Mouse (Mus musculus) erythroblast, embryonic 14.5 days (primary cell): Measurements from ENCODE around the gene Vsig10.

Experiments used
- GATA1 ChIP-seq: IDR thresholded peaks from 2 replicates; pipeline ENCODE4 v1.6.1; 2012; ENCODE audit warnings: low read length, inconsistent platforms, mixed read lengths
- TAL1 ChIP-seq: IDR thresholded peaks from 3 replicates; pipeline ENCODE4 v1.6.1; 2012; ENCODE audit warnings: low read length, inconsistent platforms, mixed read lengths

GRCm38 (mm10) chr5:117358725-117359124 lies 39.8 kb downstream of the Vsig10 start:
- TF ChIP-seq TAL1 (no peak), GATA1 (no peak)
